Mouse (Mus musculus) layer of hippocampus, adult 9-10 months (tissue): ENCODE results near the gene Sept11.
A peak's percentile ranks its signal among the peaks of the same experiment; 100 is the strongest.

ENCODE experiments used
- DNase-seq: peaks from one replicate; pipeline ENCODE4 v3.0.0; 2022; ENCODE audit warnings: low spot score

The Sept11 gene

GRCm38 (mm10) chr5:93127722-93128121 lies 34.5 kb downstream of the Sept11 start:
- no peak for DNase-seq

GRCm38 (mm10) chr5:93128765-93129164 lies 35.5 kb downstream of the Sept11 start:
- DNase-seq, result no peak

GRCm38 (mm10) chr5:93129953-93130352 lies 36.7 kb downstream of the Sept11 start:
- no peak for DNase-seq

GRCm38 (mm10) chr5:93131401-93131800 lies 38.2 kb downstream of the Sept11 start:
- no peak for DNase-seq

GRCm38 (mm10) chr5:93133445-93134244 lies 40.4 kb downstream of the Sept11 start:
- peak; percentile 25 for DNase-seq

GRCm38 (mm10) chr5:93135368-93136107 lies 42.3 kb downstream of the Sept11 start:
- no peak for DNase-seq

GRCm38 (mm10) chr5:93136956-93137586 lies 43.8 kb downstream of the Sept11 start:
- peak; percentile 33 for DNase-seq

GRCm38 (mm10) chr5:93139350-93139749 lies 46.1 kb downstream of the Sept11 start:
- no peak for DNase-seq

GRCm38 (mm10) chr5:93140747-93141146 lies 47.5 kb downstream of the Sept11 start:
- no peak for DNase-seq

GRCm38 (mm10) chr5:93143360-93144091 lies 50.3 kb downstream of the Sept11 start:
- DNase-seq, result no peak

GRCm38 (mm10) chr5:93144874-93145273 lies 51.6 kb downstream of the Sept11 start:
- no peak for DNase-seq

- DNase-seq, result no peak
Measured at GRCm38 (mm10) chr5:93145504-93145903, 52.3 kb downstream of the Sept11 start.

- no peak for DNase-seq
Measured at GRCm38 (mm10) chr5:93149969-93150777, 56.9 kb downstream of the Sept11 start.

- DNase-seq, result no peak
Measured at GRCm38 (mm10) chr5:93151985-93152384, 58.7 kb downstream of the Sept11 start.

- no peak for DNase-seq
Measured at GRCm38 (mm10) chr5:93152451-93152850, 59.2 kb downstream of the Sept11 start.

GRCm38 (mm10) chr5:93154401-93154800 lies 61.2 kb downstream of the Sept11 start:
- DNase-seq, result no peak

- DNase-seq, result peak; percentile 66
Measured at GRCm38 (mm10) chr5:93163541-93163940, 70.3 kb downstream of the Sept11 start.

GRCm38 (mm10) chr5:93167919-93168516 lies 74.8 kb downstream of the Sept11 start:
- no peak for DNase-seq

GRCm38 (mm10) chr5:93168654-93169053 lies 75.4 kb downstream of the Sept11 start:
- no peak for DNase-seq

- no peak for DNase-seq
Measured at GRCm38 (mm10) chr5:93171420-93171819, 78.2 kb downstream of the Sept11 start.

GRCm38 (mm10) chr5:93172536-93172935 lies 79.3 kb downstream of the Sept11 start:
- DNase-seq, result no peak
